ENCODE assay signal across 10 mouse cellular contexts in genomic region chr13:24393055-24393454, GRCm38 (mm10).
DNase-seq lines count a peak whose midpoint lies in the region; ATAC-seq and TF ChIP-seq lines count a peak whose summit lies in the region.
"Had no signal": no experiment of that assay in that cellular context is flagged by ENCODE, and none has a peak within 500 bp of the region (broad histone marks: within the 10 kb centered on the region; RNA-seq: fewer than 3 reads in every experiment).

No protein-coding gene starts in this region.

- intact Hi-C loops in heart, postnatal 36 days (cut with DNase I), result no loop called here

- WGBS in heart, embryonic 12.5 days, result 16% methylated on average over 4 of the region's 4 CpGs
- 29% methylated on average over 4 of the region's 4 CpGs for WGBS in stomach, embryonic 14.5 days
- 38% methylated on average over 4 of the region's 4 CpGs for WGBS in stomach, postnatal 0 days
- 10% methylated on average over 4 of the region's 4 CpGs for whole genome bisulfite sequencing in liver, embryonic 14.5 days (ENCODE audit: insufficient replicate concordance)

- ATAC-seq in heart, embryonic 12.5 days (ENCODE audit: insufficient number of reproducible peaks, low FRiP score), result 0 out of 2 replicates have a peak, but pooled peaks have one; percentile 36
- 0 out of 2 replicates have a peak, but pooled peaks have one; percentile 10 for ATAC-seq in stomach, embryonic 14.5 days (ENCODE audit: insufficient number of reproducible peaks, insufficient read depth, low FRiP score, low read depth)
- ATAC-seq in stomach, postnatal 0 days (ENCODE audit: low FRiP score, low TSS enrichment), result no peak
- peak; percentile 45; the same call in 1 of the 2 replicates for ATAC-seq in liver, embryonic 14.5 days (ENCODE audit: insufficient read depth)
- ATAC-seq in cerebellum, adult (ENCODE audit: insufficient number of reproducible peaks, low FRiP score, low TSS enrichment), result no peak

- no peaks in the 10 kb centered on the region for H3K27me3 ChIP-seq in heart, embryonic 12.5 days (replicated peaks)
- H3K27me3 ChIP-seq in stomach, embryonic 14.5 days (ENCODE audit: control insufficient read depth, insufficient read depth, low read length), result no peaks in the 10 kb centered on the region
- H3K27me3 ChIP-seq in stomach, postnatal 0 days (ENCODE audit: control insufficient read depth, insufficient read depth, low read length), result no peaks in the 10 kb centered on the region
- no peaks in the 10 kb centered on the region for H3K27me3 ChIP-seq in liver, embryonic 14.5 days (ENCODE audit: control insufficient read depth, insufficient read depth, low read length)

- no peak for DNase-seq in heart, postnatal 36 days
- no peak for DNase-seq in stomach, postnatal 0 days (ENCODE audit: low spot score)
- no peak for DNase-seq in liver, embryonic 14.5 days (ENCODE audit: low read depth in 3 of 3, low spot score in 3 of 3)
- peak; percentile 57 for DNase-seq in thymus, postnatal 4 days
- no peak for DNase-seq in urinary bladder, postnatal 36 days (ENCODE audit: low spot score in 2 of 2)

- H3K36me3 ChIP-seq in heart, embryonic 12.5 days, result no peaks in the 10 kb centered on the region
- no peaks in the 10 kb centered on the region for H3K36me3 ChIP-seq in stomach, embryonic 14.5 days (ENCODE audit: control insufficient read depth, insufficient read depth, low read length)
- no peaks in the 10 kb centered on the region for H3K36me3 ChIP-seq in stomach, postnatal 0 days (ENCODE audit: control insufficient read depth, insufficient read depth, low read length)
- no peaks in the 10 kb centered on the region for H3K36me3 ChIP-seq in liver, embryonic 14.5 days (replicated peaks; ENCODE audit: control insufficient read depth, insufficient read depth, low read depth)
- H3K36me3 ChIP-seq: G1E had no signal

- TF ChIP-seq CTCF in stomach, postnatal 0 days (IDR thresholded peaks at IDR 0.05; ENCODE audit: low read depth), result no peak
- TF ChIP-seq CTCF in liver, embryonic 14.5 days (IDR thresholded peaks at IDR 0.05; ENCODE audit: low read depth), result no peak

- TF ChIP-seq EP300 in stomach, postnatal 0 days (optimal IDR thresholded peaks at IDR 0.05), result no peak
- no peak for TF ChIP-seq EP300 in liver, embryonic 14.5 days (IDR thresholded peaks at IDR 0.05; ENCODE audit: low read depth)

- no peak overlapping the region for H3K27ac ChIP-seq in heart, embryonic 12.5 days (ENCODE audit: poor library complexity, severe bottlenecking)
- no peak overlapping the region for H3K27ac ChIP-seq in stomach, embryonic 14.5 days (ENCODE audit: low read length)
- no peak overlapping the region for H3K27ac ChIP-seq in stomach, postnatal 0 days (replicated peaks)
- no peak overlapping the region for H3K27ac ChIP-seq in liver, embryonic 14.5 days

- H3K9ac ChIP-seq in heart, embryonic 12.5 days, result no peak overlapping the region
- H3K9ac ChIP-seq in stomach, embryonic 14.5 days (replicated peaks; ENCODE audit: low read depth, low read length), result no peak overlapping the region
- no peak overlapping the region for H3K9ac ChIP-seq in stomach, postnatal 0 days (ENCODE audit: low read length)
- H3K9ac ChIP-seq in liver, embryonic 14.5 days (replicated peaks), result no peak overlapping the region

- H3K4me3 ChIP-seq in heart, embryonic 12.5 days, result no peak overlapping the region
- no peak overlapping the region for H3K4me3 ChIP-seq in stomach, embryonic 14.5 days (ENCODE audit: low read depth, low read length)
- no peak overlapping the region for H3K4me3 ChIP-seq in stomach, postnatal 0 days (ENCODE audit: low read depth, low read length)
- H3K4me3 ChIP-seq in liver, embryonic 14.5 days (ENCODE audit: insufficient read depth in 1 of 2, low read depth in 2 of 2, low read length in 2 of 2), result no peak overlapping the region
- H3K4me3 ChIP-seq: erythroblast, embryonic 14.5 days had no signal

- H3K4me2 ChIP-seq in heart, embryonic 12.5 days, result no peak overlapping the region
- no peak overlapping the region for H3K4me2 ChIP-seq in stomach, embryonic 14.5 days (replicated peaks; ENCODE audit: low read depth, low read length)
- H3K4me2 ChIP-seq in stomach, postnatal 0 days (replicated peaks; ENCODE audit: low read depth), result no peak overlapping the region
- no peak overlapping the region for H3K4me2 ChIP-seq in liver, embryonic 14.5 days (ENCODE audit: low read depth)

- H3K9me3 ChIP-seq in heart, embryonic 12.5 days (replicated peaks), result no peaks in the 10 kb centered on the region
- no peaks in the 10 kb centered on the region for H3K9me3 ChIP-seq in stomach, embryonic 14.5 days (ENCODE audit: control insufficient read depth, low read depth, low read length)
- no peaks in the 10 kb centered on the region for H3K9me3 ChIP-seq in stomach, postnatal 0 days (ENCODE audit: control insufficient read depth, low read length)
- H3K9me3 ChIP-seq in liver, embryonic 14.5 days (ENCODE audit: control insufficient read depth, low read length), result no peaks in the 10 kb centered on the region
- H3K9me3 ChIP-seq: G1E had no signal

- peaks cover 12% of the 10 kb centered on the region for H3K4me1 ChIP-seq in heart, embryonic 12.5 days (replicated peaks)
- no peaks in the 10 kb centered on the region for H3K4me1 ChIP-seq in stomach, embryonic 14.5 days (ENCODE audit: control insufficient read depth, insufficient read depth, low read length)
- no peaks in the 10 kb centered on the region for H3K4me1 ChIP-seq in stomach, postnatal 0 days (replicated peaks; ENCODE audit: control insufficient read depth, insufficient read depth)
- H3K4me1 ChIP-seq in liver, embryonic 14.5 days (replicated peaks; ENCODE audit: control insufficient read depth in 2 of 2, insufficient read depth in 2 of 2, low read length in 1 of 2), result peaks cover 0 to 10% of the 10 kb centered on the region in 2 experiments; a peak in 3 of 4 replicates

Comparison
In these comparisons a context has a peak if more than half of its experiments do, and no peak if none do; other contexts are left out.
1. ATAC-seq: peak in heart, embryonic 12.5 days (single experiment), stomach, embryonic 14.5 days (single experiment) and liver, embryonic 14.5 days (single experiment); none in stomach, postnatal 0 days (single experiment) and cerebellum, adult (single experiment).